Comparison of ENCODE assay signal across 5 mouse cellular contexts in the genomic region with DNA sequence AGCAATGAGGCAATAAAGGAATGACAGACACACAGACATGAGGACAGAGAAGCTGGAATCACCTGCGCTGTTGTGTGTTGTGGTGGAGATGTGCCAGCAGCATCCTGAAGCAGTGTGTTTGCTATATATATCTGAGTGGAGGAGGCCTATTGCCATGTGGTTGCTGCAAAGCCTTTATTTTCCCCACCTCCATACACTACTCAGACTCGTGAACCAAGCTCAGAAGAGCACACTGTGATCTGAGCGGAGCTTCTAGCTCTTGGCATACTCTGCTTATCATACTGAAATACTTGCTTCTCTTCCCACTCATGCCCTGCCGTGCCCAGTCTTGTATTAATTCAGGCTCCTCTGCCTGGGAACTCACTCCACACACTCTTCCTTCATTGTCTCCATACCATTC.
"Had no signal": no experiment of that assay in that cellular context is flagged by ENCODE, and none has a peak within 500 bp of the region (broad histone marks: within the 10 kb centered on the region; RNA-seq: fewer than 3 reads in every experiment).

No protein-coding gene starts in this region.

- DNase-seq: kidney, adult 8-10 months; kidney, postnatal 36 days; layer of hippocampus, postnatal 36 days; lung, adult 18-20 months; retina, postnatal 1 day had no signal
